Comparison of ENCODE assay signal across 9 mouse cellular contexts in genomic region chr3:107863898-107864603, GRCm38 (mm10). TPM values are rescaled to one million over a fixed set of nuclear protein-coding genes. Genes with fewer than 3 reads are reported as not detected.
DNase-seq lines count a peak whose midpoint lies in the region; ATAC-seq and TF ChIP-seq lines count a peak whose summit lies in the region.
"Had no signal": no experiment of that assay in that cellular context is flagged by ENCODE, and none has a peak within 500 bp of the region (broad histone marks: within the 10 kb centered on the region; RNA-seq: fewer than 3 reads in every experiment).

No protein-coding gene starts in this region.

- peak; percentile 98 for TF ChIP-seq CTCF in lung, embryonic 14.5 days (IDR thresholded peaks at IDR 0.05; ENCODE audit: low read depth)
- TF ChIP-seq CTCF in thymus, adult 2 months (IDR thresholded peaks at IDR 0.05; ENCODE audit: borderline replicate concordance, control insufficient read depth, extremely low read depth, insufficient read depth, low read length, poor library complexity): no peak

- H3K36me3 ChIP-seq in forebrain, embryonic 16.5 days (ENCODE audit: control insufficient read depth, insufficient read depth): no peaks in the 10 kb centered on the region
- H3K36me3 ChIP-seq in lung, embryonic 14.5 days (ENCODE audit: insufficient read depth): no peaks in the 10 kb centered on the region
- no peaks in the 10 kb centered on the region for H3K36me3 ChIP-seq in thymus, adult 2 months (ENCODE audit: control insufficient read depth, insufficient read depth, low read length)

- H3K9ac ChIP-seq in forebrain, embryonic 16.5 days (replicated peaks; ENCODE audit: low read depth, low read length): no peak overlapping the region
- no peak overlapping the region for H3K9ac ChIP-seq in lung, embryonic 14.5 days

- intact Hi-C loops in heart, postnatal 36 days (cut with DNase I): loop anchor here (1.0 to 5.0 kb wide), 5 partner anchors 42 to 307 kb away; partner anchors contain the start of gene Ubl4b

- no peak overlapping the region for H3K27ac ChIP-seq in forebrain, embryonic 16.5 days (ENCODE audit: low read length)
- no peak overlapping the region; the same call in 1 of the 2 replicates for H3K27ac ChIP-seq in lung, embryonic 14.5 days (ENCODE audit: low read depth)
- H3K27ac ChIP-seq in thymus, adult 2 months (ENCODE audit: control insufficient read depth, insufficient read depth, low read length): no peak overlapping the region

- peak; percentile 80 for DNase-seq in MEL-GATA-1-ER (ENCODE audit: extremely low read depth, low read depth)
- peak; percentile 83 to 90 for DNase-seq in cerebellum, adult 18-20 months
- DNase-seq in heart, postnatal 36 days: peak; percentile 89 to 91
- DNase-seq in layer of hippocampus, adult 18-20 months (ENCODE audit: low spot score in 2 of 2): peak; percentile 84 to 97
- peak; percentile 96 for DNase-seq in lung, embryonic 14.5 days
- DNase-seq in ovary, postnatal 10 days (ENCODE audit: low spot score): peak; percentile 72
- DNase-seq in thymus, adult 2 months: peak; percentile 76

- H3K9me3 ChIP-seq in forebrain, embryonic 16.5 days (ENCODE audit: control insufficient read depth, low read length): no peaks in the 10 kb centered on the region
- no peaks in the 10 kb centered on the region for H3K9me3 ChIP-seq in lung, embryonic 14.5 days (ENCODE audit: low read depth, low read length)

- H3K27me3 ChIP-seq in forebrain, embryonic 16.5 days (replicated peaks; ENCODE audit: control insufficient read depth, insufficient read depth, low read length): no peaks in the 10 kb centered on the region
- H3K27me3 ChIP-seq in lung, embryonic 14.5 days (ENCODE audit: insufficient read depth, low read length): no peaks in the 10 kb centered on the region
- no peaks in the 10 kb centered on the region for H3K27me3 ChIP-seq in thymus, adult 2 months (ENCODE audit: control insufficient read depth, insufficient read depth, low read length)

- 9% methylated on average over 2 of the region's 2 CpGs for WGBS in forebrain, embryonic 16.5 days
- WGBS in lung, embryonic 14.5 days: 11% methylated on average over 2 of the region's 2 CpGs
- 6% methylated on average over 2 of the region's 2 CpGs for WGBS in thymus, adult 2 months

- peaks cover 3% of the 10 kb centered on the region for H3K4me1 ChIP-seq in forebrain, embryonic 16.5 days (replicated peaks; ENCODE audit: control insufficient read depth, insufficient read depth, low read length)
- no peaks in the 10 kb centered on the region for H3K4me1 ChIP-seq in lung, embryonic 14.5 days (ENCODE audit: insufficient read depth)
- no peaks in the 10 kb centered on the region for H3K4me1 ChIP-seq in thymus, adult 2 months (replicated peaks; ENCODE audit: control insufficient read depth, insufficient read depth, low read length)

- no peak overlapping the region for H3K4me2 ChIP-seq in forebrain, embryonic 16.5 days (ENCODE audit: low read length)
- H3K4me2 ChIP-seq in lung, embryonic 14.5 days: no peak overlapping the region

- TF ChIP-seq POLR2A in thymus, adult 2 months (IDR thresholded peaks at IDR 0.05; ENCODE audit: control insufficient read depth, extremely low read depth, insufficient read depth, low read length, poor library complexity): no peak

- H3K4me3 ChIP-seq in forebrain, embryonic 16.5 days (replicated peaks; ENCODE audit: low read length): no peak overlapping the region
- no peak overlapping the region for H3K4me3 ChIP-seq in lung, embryonic 14.5 days (ENCODE audit: low read depth, low read length)
- no peak overlapping the region for H3K4me3 ChIP-seq in thymus, adult 2 months (ENCODE audit: control insufficient read depth, insufficient read depth, low read length)
- H3K4me3 ChIP-seq: myocyte had no signal

- peak; percentile 80 for ATAC-seq in forebrain, embryonic 16.5 days
- ATAC-seq in lung, embryonic 14.5 days (ENCODE audit: insufficient read depth): peak; percentile 86

RNA-seq across cellular contexts. Expression of gene Eps8l3, which starts 13.0 kb away (rescaled TPM):
- polyA plus RNA-seq in forebrain, embryonic 16.5 days (2015; fragmentation: Nextera tagmentation; extraction: Ambion mirVana): not detected in 2 replicates
- not detected for total RNA-seq in heart, postnatal 36 days (2021)
- total RNA-seq in layer of hippocampus, adult 18-20 months (2021): not detected
- polyA plus RNA-seq in lung, embryonic 14.5 days (2014; fragmentation: Nextera tagmentation; extraction: Ambion mirVana): not detected in 2 replicates
- 0.32 and 0.34 TPM in 2 replicates for polyA plus RNA-seq in thymus, adult 2 months (2012; rRNA removed)
- polyA plus RNA-seq: myocyte had no signal

RNA-seq across cellular contexts. Expression of gene Gstm5, which starts 31.6 kb away (rescaled TPM):
- polyA plus RNA-seq in forebrain, embryonic 16.5 days (2015; fragmentation: Nextera tagmentation; extraction: Ambion mirVana): 173 and 174 TPM in 2 replicates
- total RNA-seq in heart, postnatal 36 days (2021): 10 to 100 TPM; 50.5 to 51.2 TPM
- 100 to 1,000 TPM; 286 to 295 TPM for total RNA-seq in layer of hippocampus, adult 18-20 months (2021)
- 142 and 148 TPM in 2 replicates for polyA plus RNA-seq in lung, embryonic 14.5 days (2014; fragmentation: Nextera tagmentation; extraction: Ambion mirVana)
- polyA plus RNA-seq in thymus, adult 2 months (2012; rRNA removed): 2.7 and 6.2 TPM in 2 replicates

Comparison
In these comparisons a context has a peak if more than half of its experiments do, and no peak if none do; other contexts are left out.
1. RNA of gene Gstm5, which starts 31.6 kb away (polyA plus RNA-seq): 173 to 174 TPM in forebrain, embryonic 16.5 days and 142 to 148 TPM in lung, embryonic 14.5 days; 2.7 to 6.2 TPM in thymus, adult 2 months; every median in the first group is over 10 times any median in the second.
2. Peak in every context shown above with its lines, with median percentiles within 50 percentile points of each other: DNase-seq.